27 mouse cellular contexts compared by ENCODE assay signal in genomic region chr5:129974354-129974753, GRCm38 (mm10). TPM values are rescaled to one million over a fixed set of nuclear protein-coding genes. Genes with fewer than 3 reads are reported as not detected.
DNase-seq lines count a peak whose midpoint lies in the region; ATAC-seq and TF ChIP-seq lines count a peak whose summit lies in the region.
"Had no signal": no experiment of that assay in that cellular context is flagged by ENCODE, and none has a peak within 500 bp of the region (broad histone marks: within the 10 kb centered on the region; RNA-seq: fewer than 3 reads in every experiment).

No protein-coding gene starts in this region.

- 90% methylated on average over 4 of the region's 4 CpGs for WGBS in lung, embryonic 14.5 days
- 74% methylated on average over 4 of the region's 4 CpGs for WGBS in liver, embryonic 11.5 days
- 68% methylated on average over 4 of the region's 4 CpGs for WGBS in liver, postnatal 0 days (ENCODE audit: insufficient replicate concordance)
- WGBS in midbrain, embryonic 16.5 days: 88% methylated on average over 4 of the region's 4 CpGs

- H3K4me1 ChIP-seq in lung, embryonic 14.5 days (ENCODE audit: insufficient read depth): no peaks in the 10 kb centered on the region
- peaks cover 38% of the 10 kb centered on the region for H3K4me1 ChIP-seq in liver, embryonic 11.5 days (replicated peaks; ENCODE audit: control insufficient read depth, insufficient read depth, low read length)
- H3K4me1 ChIP-seq in liver, postnatal 0 days (ENCODE audit: insufficient read depth): peaks cover 30% of the 10 kb centered on the region
- no peaks in the 10 kb centered on the region for H3K4me1 ChIP-seq in midbrain, embryonic 16.5 days (ENCODE audit: control insufficient read depth, insufficient read depth, low read length)
- H3K4me1 ChIP-seq: forebrain, embryonic 10.5 days; hindbrain, embryonic 12.5 days; stomach, embryonic 15.5 days had no signal

- H3K27me3 ChIP-seq in lung, embryonic 14.5 days (ENCODE audit: insufficient read depth, low read length): no peaks in the 10 kb centered on the region
- no peaks in the 10 kb centered on the region for H3K27me3 ChIP-seq in liver, embryonic 11.5 days (replicated peaks; ENCODE audit: control insufficient read depth, insufficient read depth, low read length)
- H3K27me3 ChIP-seq in liver, postnatal 0 days (ENCODE audit: insufficient read depth, low read length): no peaks in the 10 kb centered on the region
- H3K27me3 ChIP-seq in midbrain, embryonic 16.5 days (ENCODE audit: control insufficient read depth, insufficient read depth, low read depth, low read length): no peaks in the 10 kb centered on the region
- H3K27me3 ChIP-seq: CH12.LX; heart, embryonic 13.5 days; hindbrain, embryonic 12.5 days; stomach, embryonic 15.5 days had no signal

- no peak for TF ChIP-seq EP300 in liver, postnatal 0 days (IDR thresholded peaks at IDR 0.05; ENCODE audit: low read depth)

- H3K36me3 ChIP-seq in lung, embryonic 14.5 days (ENCODE audit: insufficient read depth): peaks cover 16% of the 10 kb centered on the region
- peaks cover 8% of the 10 kb centered on the region; the same call in 1 of the 2 replicates for H3K36me3 ChIP-seq in liver, embryonic 11.5 days (ENCODE audit: control insufficient read depth, insufficient read depth, low read length)
- H3K36me3 ChIP-seq in liver, postnatal 0 days (replicated peaks; ENCODE audit: insufficient read depth, low read length): peaks cover 16% of the 10 kb centered on the region
- H3K36me3 ChIP-seq in midbrain, embryonic 16.5 days (ENCODE audit: control insufficient read depth, insufficient read depth, low read length): no peaks in the 10 kb centered on the region
- H3K36me3 ChIP-seq: stomach, embryonic 15.5 days had no signal

- no peak for TF ChIP-seq CTCF in lung, embryonic 14.5 days (IDR thresholded peaks at IDR 0.05; ENCODE audit: low read depth)
- no peak for TF ChIP-seq CTCF in liver, postnatal 0 days (IDR thresholded peaks at IDR 0.05; ENCODE audit: low read depth)

- no peak overlapping the region for H3K9ac ChIP-seq in lung, embryonic 14.5 days
- H3K9ac ChIP-seq in liver, embryonic 11.5 days (ENCODE audit: low read depth, low read length): no peak overlapping the region
- peak overlapping the region; percentile 24; the same call in 1 of the 2 replicates for H3K9ac ChIP-seq in liver, postnatal 0 days (replicated peaks)
- no peak overlapping the region for H3K9ac ChIP-seq in midbrain, embryonic 16.5 days (ENCODE audit: low read depth, low read length)
- H3K9ac ChIP-seq: heart, embryonic 13.5 days; hindbrain, embryonic 12.5 days; stomach, embryonic 15.5 days had no signal

- H3K4me3 ChIP-seq in lung, embryonic 14.5 days (ENCODE audit: low read depth, low read length): no peak overlapping the region
- no peak overlapping the region for H3K4me3 ChIP-seq in liver, embryonic 11.5 days (ENCODE audit: low read depth, low read length)
- no peak overlapping the region for H3K4me3 ChIP-seq in liver, postnatal 0 days (ENCODE audit: low read depth, low read length)
- H3K4me3 ChIP-seq in midbrain, embryonic 16.5 days (ENCODE audit: low read depth, low read length): no peak overlapping the region
- H3K4me3 ChIP-seq: forebrain, embryonic 10.5 days; heart, embryonic 13.5 days; hindbrain, embryonic 12.5 days; stomach, embryonic 15.5 days had no signal

- H3K4me2 ChIP-seq in lung, embryonic 14.5 days: no peak overlapping the region
- H3K4me2 ChIP-seq in liver, embryonic 11.5 days: no peak overlapping the region
- peak overlapping the region; percentile 6; the same call in 1 of the 2 replicates for H3K4me2 ChIP-seq in liver, postnatal 0 days (ENCODE audit: low read depth, low read length)
- no peak overlapping the region for H3K4me2 ChIP-seq in midbrain, embryonic 16.5 days (ENCODE audit: low read length)
- H3K4me2 ChIP-seq: heart, embryonic 13.5 days; hindbrain, embryonic 12.5 days; stomach, embryonic 15.5 days had no signal

- no peaks in the 10 kb centered on the region for H3K9me3 ChIP-seq in lung, embryonic 14.5 days (ENCODE audit: low read depth, low read length)
- no peaks in the 10 kb centered on the region for H3K9me3 ChIP-seq in liver, embryonic 11.5 days (ENCODE audit: control insufficient read depth, low read length)
- H3K9me3 ChIP-seq in liver, postnatal 0 days (ENCODE audit: low read length): no peaks in the 10 kb centered on the region
- no peaks in the 10 kb centered on the region for H3K9me3 ChIP-seq in midbrain, embryonic 16.5 days (replicated peaks; ENCODE audit: control insufficient read depth, low read length, poor library complexity, severe bottlenecking)
- H3K9me3 ChIP-seq: forebrain, embryonic 10.5 days; heart, embryonic 13.5 days; hindbrain, embryonic 12.5 days; stomach, embryonic 15.5 days had no signal

- no peak for ATAC-seq in lung, embryonic 14.5 days (ENCODE audit: insufficient read depth)
- no peak; the same call in 1 of the 2 replicates for ATAC-seq in liver, embryonic 11.5 days (replicated peaks; ENCODE audit: low FRiP score)
- ATAC-seq in liver, postnatal 0 days: peak; percentile 7; the same call in 1 of the 2 replicates
- no peak for ATAC-seq in midbrain, embryonic 16.5 days
- ATAC-seq: activated CD4-positive, CD25-positive, alpha-beta regulatory T cell, adult 4 months; forebrain, embryonic 16.5 days had no signal

- DNase-seq in lung, embryonic 14.5 days: no peak
- no peak for DNase-seq in lung, postnatal 10 days
- DNase-seq in liver, embryonic 11.5 days (ENCODE audit: low spot score): no peak
- DNase-seq in liver, postnatal 0 days: no peak
- no peak for DNase-seq in thymus, postnatal 36 days
- no peak for DNase-seq in adrenal gland, postnatal 14 days
- DNase-seq: adrenal gland, adult 8-10 months; B cell, adult 2 months; cerebellum, adult 2 months; cerebellum, postnatal 25 days; gastrocnemius, postnatal 14 days; heart, adult 18-20 months; heart, postnatal 14 days; kidney, adult 2 months; kidney, postnatal 10 days; layer of hippocampus, postnatal 36 days; lung, adult 2 months; lung, postnatal 36 days; thymus, adult 2 months had no signal

- 0 out of 2 replicates have a peak overlapping the region, but pooled peaks have one; percentile 24 for H3K27ac ChIP-seq in lung, embryonic 14.5 days (ENCODE audit: low read depth)
- peak overlapping the region; percentile 95 for H3K27ac ChIP-seq in liver, embryonic 11.5 days (ENCODE audit: low read depth, low read length)
- H3K27ac ChIP-seq in liver, postnatal 0 days (ENCODE audit: low read depth): peak overlapping the region; percentile 89
- no peak overlapping the region for H3K27ac ChIP-seq in midbrain, embryonic 16.5 days (ENCODE audit: low read length)
- H3K27ac ChIP-seq: forebrain, embryonic 10.5 days; heart, embryonic 13.5 days; hindbrain, embryonic 12.5 days; stomach, embryonic 15.5 days had no signal

RNA-seq across cellular contexts. Expression of gene Gusb, which starts 28.5 kb away (rescaled TPM):
- 77.4 and 83.0 TPM in 2 replicates for polyA plus RNA-seq in lung, embryonic 14.5 days (2014; fragmentation: Nextera tagmentation; extraction: Ambion mirVana)
- 82.5 and 89.9 TPM in 2 replicates for polyA plus RNA-seq in liver, embryonic 11.5 days (2014; fragmentation: Nextera tagmentation; extraction: Ambion mirVana)
- polyA plus RNA-seq in liver, postnatal 0 days (2015; fragmentation: Nextera tagmentation; extraction: Ambion mirVana): 26.3 and 29.3 TPM in 2 replicates
- polyA plus RNA-seq in midbrain, embryonic 16.5 days (2015; fragmentation: Nextera tagmentation; extraction: Ambion mirVana): 30.3 and 31.5 TPM in 2 replicates
- 40.0 and 41.2 TPM in 2 replicates for total RNA-seq in adrenal gland, postnatal 14 days (2021)

RNA-seq across cellular contexts. Expression of gene Vkorc1l1, which starts 32.6 kb away (rescaled TPM):
- polyA plus RNA-seq in lung, embryonic 14.5 days (2014; fragmentation: Nextera tagmentation; extraction: Ambion mirVana): 22.7 and 23.4 TPM in 2 replicates
- polyA plus RNA-seq in liver, embryonic 11.5 days (2014; fragmentation: Nextera tagmentation; extraction: Ambion mirVana): 29.4 and 30.4 TPM in 2 replicates
- 17.5 and 18.2 TPM in 2 replicates for polyA plus RNA-seq in liver, postnatal 0 days (2015; fragmentation: Nextera tagmentation; extraction: Ambion mirVana)
- 29.1 and 30.6 TPM in 2 replicates for polyA plus RNA-seq in midbrain, embryonic 16.5 days (2015; fragmentation: Nextera tagmentation; extraction: Ambion mirVana)
- total RNA-seq in adrenal gland, postnatal 14 days (2021): 30.1 and 31.2 TPM in 2 replicates

RNA-seq across cellular contexts. Expression of gene Asl, which starts 54.7 kb away (rescaled TPM):
- 23.1 and 24.3 TPM in 2 replicates for polyA plus RNA-seq in lung, embryonic 14.5 days (2014; fragmentation: Nextera tagmentation; extraction: Ambion mirVana)
- 51.8 and 61.0 TPM in 2 replicates for polyA plus RNA-seq in liver, embryonic 11.5 days (2014; fragmentation: Nextera tagmentation; extraction: Ambion mirVana)
- polyA plus RNA-seq in liver, postnatal 0 days (2015; fragmentation: Nextera tagmentation; extraction: Ambion mirVana): 291 and 304 TPM in 2 replicates
- polyA plus RNA-seq in midbrain, embryonic 16.5 days (2015; fragmentation: Nextera tagmentation; extraction: Ambion mirVana): 35.5 and 38.6 TPM in 2 replicates
- 131 and 168 TPM in 2 replicates for total RNA-seq in adrenal gland, postnatal 14 days (2021)

RNA-seq across cellular contexts. Expression of gene Crcp, which starts 54.7 kb away (rescaled TPM):
- polyA plus RNA-seq in lung, embryonic 14.5 days (2014; fragmentation: Nextera tagmentation; extraction: Ambion mirVana): 27.5 and 28.3 TPM in 2 replicates
- polyA plus RNA-seq in liver, embryonic 11.5 days (2014; fragmentation: Nextera tagmentation; extraction: Ambion mirVana): 30.8 and 34.8 TPM in 2 replicates
- 19.3 and 20.8 TPM in 2 replicates for polyA plus RNA-seq in liver, postnatal 0 days (2015; fragmentation: Nextera tagmentation; extraction: Ambion mirVana)
- 85.6 and 86.8 TPM in 2 replicates for polyA plus RNA-seq in midbrain, embryonic 16.5 days (2015; fragmentation: Nextera tagmentation; extraction: Ambion mirVana)
- total RNA-seq in adrenal gland, postnatal 14 days (2021): 35.9 and 38.6 TPM in 2 replicates
